Comparison of ENCODE assay signal across 27 mouse cellular contexts in genomic region chr9:34753891-34754290, GRCm38 (mm10).
DNase-seq lines count a peak whose midpoint lies in the region; ATAC-seq and TF ChIP-seq lines count a peak whose summit lies in the region.
"Had no signal": no experiment of that assay in that cellular context is flagged by ENCODE, and none has a peak within 500 bp of the region (broad histone marks: within the 10 kb centered on the region; RNA-seq: fewer than 3 reads in every experiment).

No protein-coding gene starts in this region.

- H3K27ac ChIP-seq in midbrain, embryonic 10.5 days (replicated peaks), result peak overlapping the region; percentile 71
- H3K27ac ChIP-seq in midbrain, embryonic 15.5 days, result no peak overlapping the region
- peak overlapping the region; percentile 69 for H3K27ac ChIP-seq in midbrain, embryonic 12.5 days (replicated peaks)
- H3K27ac ChIP-seq in midbrain, postnatal 0 days (ENCODE audit: low read depth, low read length), result 0 out of 2 replicates have a peak overlapping the region, but pooled peaks have one; percentile 1
- no peak overlapping the region for H3K27ac ChIP-seq in hindbrain, embryonic 10.5 days
- H3K27ac ChIP-seq: embryonic facial prominence, embryonic 12.5 days; embryonic facial prominence, embryonic 15.5 days; forebrain, embryonic 13.5 days; heart, adult 2 months; heart, embryonic 10.5 days; heart, embryonic 13.5 days; hindbrain, embryonic 12.5 days; hindbrain, embryonic 15.5 days had no signal

- no peak overlapping the region for H3K4me3 ChIP-seq in midbrain, embryonic 10.5 days
- no peak overlapping the region for H3K4me3 ChIP-seq in midbrain, embryonic 15.5 days
- H3K4me3 ChIP-seq in midbrain, embryonic 12.5 days, result no peak overlapping the region
- no peak overlapping the region for H3K4me3 ChIP-seq in midbrain, postnatal 0 days (ENCODE audit: low read depth, low read length)
- no peak overlapping the region for H3K4me3 ChIP-seq in hindbrain, embryonic 10.5 days
- H3K4me3 ChIP-seq: embryonic facial prominence, embryonic 12.5 days; embryonic facial prominence, embryonic 15.5 days; forebrain, embryonic 13.5 days; heart, adult 2 months; heart, embryonic 10.5 days; heart, embryonic 13.5 days; hindbrain, embryonic 12.5 days; hindbrain, embryonic 15.5 days had no signal

- H3K4me2 ChIP-seq in midbrain, embryonic 15.5 days, result no peak overlapping the region
- no peak overlapping the region for H3K4me2 ChIP-seq in midbrain, embryonic 12.5 days (replicated peaks)
- no peak overlapping the region for H3K4me2 ChIP-seq in midbrain, postnatal 0 days (ENCODE audit: low read depth, low read length, poor library complexity, severe bottlenecking)
- H3K4me2 ChIP-seq: embryonic facial prominence, embryonic 12.5 days; embryonic facial prominence, embryonic 15.5 days; forebrain, embryonic 13.5 days; heart, embryonic 13.5 days; hindbrain, embryonic 12.5 days; hindbrain, embryonic 15.5 days had no signal

- H3K36me3 ChIP-seq in midbrain, embryonic 10.5 days, result no peaks in the 10 kb centered on the region
- H3K36me3 ChIP-seq in midbrain, embryonic 15.5 days (replicated peaks), result no peaks in the 10 kb centered on the region
- H3K36me3 ChIP-seq in midbrain, embryonic 12.5 days, result no peaks in the 10 kb centered on the region
- H3K36me3 ChIP-seq in midbrain, postnatal 0 days (ENCODE audit: insufficient read depth, low read length), result no peaks in the 10 kb centered on the region
- H3K36me3 ChIP-seq in hindbrain, embryonic 10.5 days, result no peaks in the 10 kb centered on the region
- H3K36me3 ChIP-seq: embryonic facial prominence, embryonic 12.5 days; embryonic facial prominence, embryonic 15.5 days; heart, embryonic 10.5 days; heart, embryonic 13.5 days; hindbrain, embryonic 12.5 days; hindbrain, embryonic 15.5 days had no signal

- whole genome bisulfite sequencing in midbrain, embryonic 10.5 days, result 67% methylated on average over 5 of the region's 5 CpGs
- 59% methylated on average over 5 of the region's 5 CpGs for WGBS in midbrain, embryonic 15.5 days
- WGBS in midbrain, embryonic 12.5 days, result 56% methylated on average over 5 of the region's 5 CpGs
- 66% methylated on average over 5 of the region's 5 CpGs for WGBS in midbrain, postnatal 0 days
- WGBS in hindbrain, embryonic 10.5 days, result 83% methylated on average over 5 of the region's 5 CpGs

- H3K27me3 ChIP-seq in midbrain, embryonic 10.5 days (ENCODE audit: low read depth, poor library complexity, severe bottlenecking), result 0 out of 2 replicates have a peak, but pooled peaks cover 6% of the 10 kb centered on the region
- no peaks in the 10 kb centered on the region for H3K27me3 ChIP-seq in midbrain, embryonic 15.5 days (replicated peaks)
- H3K27me3 ChIP-seq in midbrain, embryonic 12.5 days, result peaks cover 14% of the 10 kb centered on the region; the same call in 1 of the 2 replicates
- no peaks in the 10 kb centered on the region for H3K27me3 ChIP-seq in midbrain, postnatal 0 days (ENCODE audit: insufficient read depth, low read length)
- H3K27me3 ChIP-seq in hindbrain, embryonic 10.5 days (ENCODE audit: insufficient read depth, poor library complexity, severe bottlenecking), result no peaks in the 10 kb centered on the region
- H3K27me3 ChIP-seq: embryonic facial prominence, embryonic 15.5 days; hindbrain, embryonic 15.5 days had no signal

- no peak for TF ChIP-seq CTCF in midbrain, postnatal 0 days (IDR thresholded peaks at IDR 0.05)

- no peak overlapping the region for H3K9ac ChIP-seq in midbrain, embryonic 15.5 days
- no peak overlapping the region for H3K9ac ChIP-seq in midbrain, embryonic 12.5 days (replicated peaks)
- no peak overlapping the region for H3K9ac ChIP-seq in midbrain, postnatal 0 days (replicated peaks; ENCODE audit: low read length, poor library complexity, severe bottlenecking)
- H3K9ac ChIP-seq: embryonic facial prominence, embryonic 12.5 days; embryonic facial prominence, embryonic 15.5 days; forebrain, embryonic 13.5 days; heart, embryonic 13.5 days; hindbrain, embryonic 12.5 days; hindbrain, embryonic 15.5 days had no signal

- no peak for ATAC-seq in midbrain, embryonic 15.5 days (replicated peaks)
- ATAC-seq in midbrain, embryonic 12.5 days (ENCODE audit: low FRiP score, low read depth), result no peak
- ATAC-seq in midbrain, postnatal 0 days (ENCODE audit: low FRiP score), result no peak
- ATAC-seq: CD4-positive, CD25-positive, alpha-beta regulatory T cell, adult 4 months; forebrain, embryonic 13.5 days; forebrain, embryonic 16.5 days had no signal

- H3K4me1 ChIP-seq in midbrain, embryonic 10.5 days, result peaks cover 35% of the 10 kb centered on the region
- H3K4me1 ChIP-seq in midbrain, embryonic 15.5 days, result peaks cover 30% of the 10 kb centered on the region
- peaks cover 16% of the 10 kb centered on the region; the same call in 1 of the 2 replicates for H3K4me1 ChIP-seq in midbrain, embryonic 12.5 days
- H3K4me1 ChIP-seq in midbrain, postnatal 0 days (ENCODE audit: insufficient read depth, low read length), result peaks cover 3% of the 10 kb centered on the region; the same call in 1 of the 2 replicates
- H3K4me1 ChIP-seq in hindbrain, embryonic 10.5 days (replicated peaks), result peaks cover 19% of the 10 kb centered on the region

- H3K9me3 ChIP-seq in midbrain, embryonic 10.5 days (replicated peaks), result no peaks in the 10 kb centered on the region
- H3K9me3 ChIP-seq in midbrain, embryonic 15.5 days, result no peaks in the 10 kb centered on the region
- H3K9me3 ChIP-seq in midbrain, embryonic 12.5 days, result no peaks in the 10 kb centered on the region
- no peaks in the 10 kb centered on the region for H3K9me3 ChIP-seq in midbrain, postnatal 0 days (ENCODE audit: low read length)
- no peaks in the 10 kb centered on the region for H3K9me3 ChIP-seq in hindbrain, embryonic 10.5 days
- H3K9me3 ChIP-seq: embryonic facial prominence, embryonic 12.5 days; embryonic facial prominence, embryonic 15.5 days; forebrain, embryonic 13.5 days; heart, embryonic 10.5 days; heart, embryonic 13.5 days; hindbrain, embryonic 12.5 days; hindbrain, embryonic 15.5 days had no signal

- DNase-seq in midbrain, embryonic 10.5 days (ENCODE audit: low spot score), result no peak
- DNase-seq in R1 (ENCODE audit: low read depth, low spot score), result peak; percentile 46
- no peak for DNase-seq in midbrain, postnatal 0 days (ENCODE audit: low spot score)
- no peak for DNase-seq in hindbrain, embryonic 10.5 days (ENCODE audit: low spot score)
- no peak for DNase-seq in lung, postnatal 4 days
- DNase-seq: adrenal gland, adult 2 months; adrenal gland, postnatal 14 days; cerebellum, adult 11 months; cerebellum, adult 2 months; cerebellum, adult 9-11 months; cerebellum, postnatal 25 days; gastrocnemius, postnatal 10 days; gastrocnemius, postnatal 36 days; heart, adult 2 months; heart, postnatal 14 days; heart, postnatal 4 days had no signal

Comparison
In these comparisons a context has a peak if more than half of its experiments do, and no peak if none do; other contexts are left out.
1. H3K27ac ChIP-seq: peak in midbrain, embryonic 10.5 days (single experiment), midbrain, embryonic 12.5 days (single experiment) and midbrain, postnatal 0 days (single experiment); none in midbrain, embryonic 15.5 days (single experiment) and hindbrain, embryonic 10.5 days (single experiment).